Mouse (Mus musculus): ENCODE data around the gene Tex29.

Tex29 gene

GRCm38 (mm10) chr8:11840174-11840573, at the start of gene Tex29:
TSS of gene Tex29 (plus strand) at chr8:11840474.
- DNase-seq, result no peak

- no peak for DNase-seq
Measured at GRCm38 (mm10) chr8:11794956-11795355, 45.3 kb upstream of the Tex29 start.

- DNase-seq, result no peak
Measured at GRCm38 (mm10) chr8:11797128-11797527, 43.1 kb upstream of the Tex29 start.

- no peak for DNase-seq
Measured at GRCm38 (mm10) chr8:11797729-11798479, 42.4 kb upstream of the Tex29 start.

- no peak for DNase-seq
Measured at GRCm38 (mm10) chr8:11798480-11798867, 41.8 kb upstream of the Tex29 start.

GRCm38 (mm10) chr8:11799098-11799497, 41.2 kb upstream of the Tex29 start:
- DNase-seq, result no peak

GRCm38 (mm10) chr8:11800481-11800880, 39.8 kb upstream of the Tex29 start:
- DNase-seq, result no peak

- DNase-seq, result no peak
Measured at GRCm38 (mm10) chr8:11801571-11801970, 38.7 kb upstream of the Tex29 start.

GRCm38 (mm10) chr8:11804914-11805313, 35.4 kb upstream of the Tex29 start:
- DNase-seq, result no peak

- DNase-seq, result no peak
Measured at GRCm38 (mm10) chr8:11806252-11806651, 34.0 kb upstream of the Tex29 start.

- DNase-seq, result no peak
Measured at GRCm38 (mm10) chr8:11807361-11807760, 32.9 kb upstream of the Tex29 start.

- DNase-seq, result no peak
Measured at GRCm38 (mm10) chr8:11808047-11808446, 32.2 kb upstream of the Tex29 start.

GRCm38 (mm10) chr8:11810426-11810825, 29.8 kb upstream of the Tex29 start:
- no peak for DNase-seq

GRCm38 (mm10) chr8:11813801-11814200, 26.5 kb upstream of the Tex29 start:
- no peak for DNase-seq

- DNase-seq, result no peak
Measured at GRCm38 (mm10) chr8:11815206-11815605, 25.1 kb upstream of the Tex29 start.

- DNase-seq, result no peak
Measured at GRCm38 (mm10) chr8:11820136-11820535, 20.1 kb upstream of the Tex29 start.

- no peak for DNase-seq
Measured at GRCm38 (mm10) chr8:11820568-11820967, 19.7 kb upstream of the Tex29 start.

GRCm38 (mm10) chr8:11821451-11822206, 18.6 kb upstream of the Tex29 start:
- DNase-seq, result no peak

- DNase-seq, result no peak
Measured at GRCm38 (mm10) chr8:11822550-11823060, 17.7 kb upstream of the Tex29 start.

GRCm38 (mm10) chr8:11825756-11826155, 14.5 kb upstream of the Tex29 start:
- peak; percentile 14 for DNase-seq

GRCm38 (mm10) chr8:11827312-11827711, 13.0 kb upstream of the Tex29 start:
- DNase-seq, result no peak

GRCm38 (mm10) chr8:11830214-11831046, 9.8 kb upstream of the Tex29 start:
- no peak for DNase-seq

- peak; percentile 47 for DNase-seq
Measured at GRCm38 (mm10) chr8:11831174-11831573, 9.1 kb upstream of the Tex29 start.
